Comparison of ENCODE assay signal across 22 mouse cellular contexts in the genomic region with DNA sequence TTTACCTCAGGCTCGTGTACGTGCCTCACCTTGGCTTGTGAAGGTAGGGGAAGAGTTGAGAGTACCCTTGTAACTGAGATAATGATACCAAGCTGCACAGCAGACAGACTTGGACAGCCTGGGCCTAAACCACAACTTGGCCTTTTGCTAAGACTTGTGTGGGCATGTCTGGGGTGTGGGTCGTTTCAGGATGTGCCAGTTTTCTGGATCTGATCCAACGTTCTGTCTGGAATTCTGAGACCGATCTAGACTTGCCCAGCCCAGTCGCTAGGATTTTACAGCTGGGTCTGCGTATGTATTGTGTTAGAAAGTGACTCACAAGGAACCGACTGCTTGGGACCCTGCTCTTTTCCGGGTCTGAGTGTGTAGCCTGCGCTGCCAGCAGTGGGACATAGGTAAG. TPM values are rescaled to one million over a fixed set of nuclear protein-coding genes. Genes with fewer than 3 reads are reported as not detected.
DNase-seq lines count a peak whose midpoint lies in the region; ATAC-seq and TF ChIP-seq lines count a peak whose summit lies in the region.
"Had no signal": no experiment of that assay in that cellular context is flagged by ENCODE, and none has a peak within 500 bp of the region (broad histone marks: within the 10 kb centered on the region; RNA-seq: fewer than 3 reads in every experiment).

No protein-coding gene starts in this region.

- no peak for DNase-seq in kidney, postnatal 0 days (ENCODE audit: low spot score)
- DNase-seq in kidney, postnatal 14 days, result no peak
- no peak for DNase-seq in liver, embryonic 11.5 days (ENCODE audit: low spot score)
- DNase-seq in kidney, adult 2 months, result no peak
- DNase-seq: adrenal gland, adult 8-10 months; B cell, adult 2 months; cerebellum, adult 9-11 months; kidney, adult 18-20 months; kidney, postnatal 25 days; layer of hippocampus, adult 9-11 months; left cerebral cortex, postnatal 4 days; right cerebral cortex, postnatal 4 days; thymus, postnatal 36 days had no signal

- no peaks in the 10 kb centered on the region for H3K27me3 ChIP-seq in kidney, postnatal 0 days (ENCODE audit: insufficient read depth, low read length)
- no peaks in the 10 kb centered on the region for H3K27me3 ChIP-seq in ES-Bruce4 (ENCODE audit: control insufficient read depth, insufficient read depth, low read length, poor library complexity, severe bottlenecking)
- H3K27me3 ChIP-seq in myocyte (ENCODE audit: control insufficient read depth, insufficient read depth, insufficient read length), result no peaks in the 10 kb centered on the region
- no peaks in the 10 kb centered on the region for H3K27me3 ChIP-seq in liver, embryonic 11.5 days (replicated peaks; ENCODE audit: control insufficient read depth, insufficient read depth, low read length)
- H3K27me3 ChIP-seq in kidney, adult 2 months (replicated peaks; ENCODE audit: control insufficient read depth, insufficient read depth, low read length), result no peaks in the 10 kb centered on the region
- H3K27me3 ChIP-seq: embryonic facial prominence, embryonic 12.5 days; lung, embryonic 15.5 days had no signal

- ATAC-seq in kidney, postnatal 0 days (replicated peaks; ENCODE audit: low FRiP score, low read depth), result no peak
- ATAC-seq in liver, embryonic 11.5 days (replicated peaks; ENCODE audit: low FRiP score), result no peak
- ATAC-seq: hindbrain, postnatal 0 days had no signal

- H3ac ChIP-seq in myocyte (ENCODE audit: control insufficient read depth, insufficient read length), result no peak overlapping the region

- no peaks in the 10 kb centered on the region for H3K9me3 ChIP-seq in kidney, postnatal 0 days (replicated peaks; ENCODE audit: low read length)
- no peaks in the 10 kb centered on the region for H3K9me3 ChIP-seq in ES-Bruce4 (replicated peaks; ENCODE audit: control insufficient read depth, insufficient read depth, low read length, poor library complexity, severe bottlenecking)
- no peaks in the 10 kb centered on the region for H3K9me3 ChIP-seq in liver, embryonic 11.5 days (ENCODE audit: control insufficient read depth, low read length)
- H3K9me3 ChIP-seq: embryonic facial prominence, embryonic 12.5 days; forebrain, embryonic 10.5 days; lung, embryonic 15.5 days had no signal

- no peak overlapping the region for H3K4me3 ChIP-seq in kidney, postnatal 0 days (replicated peaks; ENCODE audit: low read depth, low read length)
- H3K4me3 ChIP-seq in ES-Bruce4 (ENCODE audit: low read depth, low read length), result no peak overlapping the region
- H3K4me3 ChIP-seq in brown adipose tissue, adult 24 weeks (ENCODE audit: insufficient read depth, low read depth, low read length), result no peak overlapping the region
- H3K4me3 ChIP-seq in myocyte, result no peak overlapping the region
- no peak overlapping the region for H3K4me3 ChIP-seq in liver, embryonic 11.5 days (ENCODE audit: low read depth, low read length)
- H3K4me3 ChIP-seq in kidney, adult 2 months (ENCODE audit: insufficient read depth, low read depth, low read length), result no peak overlapping the region
- H3K4me3 ChIP-seq: embryonic facial prominence, embryonic 12.5 days; forebrain, embryonic 10.5 days; left cerebral cortex, adult 2 months; lung, embryonic 15.5 days had no signal

- H3K9ac ChIP-seq in kidney, postnatal 0 days (ENCODE audit: low read depth, low read length), result no peak overlapping the region
- H3K9ac ChIP-seq in ES-Bruce4 (ENCODE audit: low read depth, poor library complexity, severe bottlenecking), result no peak overlapping the region
- H3K9ac ChIP-seq in liver, embryonic 11.5 days (ENCODE audit: low read depth, low read length), result no peak overlapping the region
- H3K9ac ChIP-seq: embryonic facial prominence, embryonic 12.5 days; liver, embryonic 14.5 days; lung, embryonic 15.5 days had no signal

- no peak for TF ChIP-seq CTCF in kidney, postnatal 0 days (IDR thresholded peaks at IDR 0.05; ENCODE audit: low read depth)
- no peak for TF ChIP-seq CTCF in ES-Bruce4 (IDR thresholded peaks at IDR 0.05; ENCODE audit: low read depth, low read length)
- TF ChIP-seq CTCF in kidney, adult 2 months (conservative IDR thresholded peaks at IDR 0.05; ENCODE audit: insufficient read depth, insufficient read length, low read depth, low read length), result no peak

- no peak for TF ChIP-seq EP300 in ES-Bruce4 (IDR thresholded peaks at IDR 0.05; ENCODE audit: insufficient read depth, low read depth, low read length)

- H3K79me2 ChIP-seq in myocyte (ENCODE audit: control insufficient read depth, insufficient read depth), result peaks cover 47% of the 10 kb centered on the region

- H3K4me2 ChIP-seq in kidney, postnatal 0 days (ENCODE audit: low read length), result no peak overlapping the region
- peak overlapping the region; percentile 3 for H3K4me2 ChIP-seq in myocyte (ENCODE audit: low read depth)
- H3K4me2 ChIP-seq in liver, embryonic 11.5 days, result no peak overlapping the region
- H3K4me2 ChIP-seq: embryonic facial prominence, embryonic 12.5 days; lung, embryonic 15.5 days had no signal

- 88% methylated on average over 10 of the region's 10 CpGs for WGBS in kidney, postnatal 0 days
- 87% methylated on average over 10 of the region's 10 CpGs for WGBS in liver, embryonic 11.5 days
- 76% methylated on average over 10 of the region's 10 CpGs for WGBS in kidney, adult 2 months

- H3K4me1 ChIP-seq in kidney, postnatal 0 days (replicated peaks; ENCODE audit: insufficient read depth, low read length), result no peaks in the 10 kb centered on the region
- peaks cover 2% of the 10 kb centered on the region for H3K4me1 ChIP-seq in ES-Bruce4 (ENCODE audit: control insufficient read depth, insufficient read depth, low read length)
- H3K4me1 ChIP-seq in brown adipose tissue, adult 24 weeks (ENCODE audit: control insufficient read depth, insufficient read depth, insufficient read length, low read length), result peaks cover 43% of the 10 kb centered on the region
- peaks cover 14% of the 10 kb centered on the region for H3K4me1 ChIP-seq in liver, embryonic 11.5 days (replicated peaks; ENCODE audit: control insufficient read depth, insufficient read depth, low read length)
- H3K4me1 ChIP-seq in kidney, adult 2 months (ENCODE audit: control insufficient read depth, insufficient read depth, low read length), result peaks cover 10% of the 10 kb centered on the region; the same call in 1 of the 2 replicates

- H3K36me3 ChIP-seq in kidney, postnatal 0 days (ENCODE audit: insufficient read depth, low read length), result peaks cover 41% of the 10 kb centered on the region
- peaks cover 9% of the 10 kb centered on the region for H3K36me3 ChIP-seq in ES-Bruce4 (ENCODE audit: control insufficient read depth, insufficient read depth, low read length, poor library complexity, severe bottlenecking)
- peaks cover 13% of the 10 kb centered on the region for H3K36me3 ChIP-seq in myocyte (ENCODE audit: control insufficient read depth, insufficient read depth)
- H3K36me3 ChIP-seq in liver, embryonic 11.5 days (ENCODE audit: control insufficient read depth, insufficient read depth, low read length), result peaks cover 21% of the 10 kb centered on the region
- H3K36me3 ChIP-seq in kidney, adult 2 months (ENCODE audit: control insufficient read depth, insufficient read depth, low read length), result no peaks in the 10 kb centered on the region

- H3K27ac ChIP-seq in kidney, postnatal 0 days, result 0 out of 2 replicates have a peak overlapping the region, but pooled peaks have one; percentile 31
- H3K27ac ChIP-seq in ES-Bruce4 (ENCODE audit: insufficient read depth, low read length), result 0 out of 2 replicates have a peak overlapping the region, but pooled peaks have one; percentile 11
- H3K27ac ChIP-seq in brown adipose tissue, adult 24 weeks (replicated peaks; ENCODE audit: low read depth, low read length), result 0 out of 2 replicates have a peak overlapping the region, but pooled peaks have one; percentile 71
- no peak overlapping the region for H3K27ac ChIP-seq in liver, embryonic 11.5 days (ENCODE audit: low read depth, low read length)
- H3K27ac ChIP-seq in kidney, adult 2 months (ENCODE audit: insufficient read depth, low read depth, low read length), result no peak overlapping the region
- H3K27ac ChIP-seq: embryonic facial prominence, embryonic 12.5 days; forebrain, embryonic 10.5 days; hindbrain, postnatal 0 days; left cerebral cortex, adult 2 months; liver, embryonic 14.5 days; lung, embryonic 15.5 days had no signal

- TF ChIP-seq POLR2A in ES-Bruce4 (IDR thresholded peaks at IDR 0.05; ENCODE audit: insufficient read depth, low read length), result no peak
- TF ChIP-seq POLR2A in myocyte (IDR thresholded peaks at IDR 0.05; ENCODE audit: insufficient read length, low read depth), result no peak
- no peak for TF ChIP-seq POLR2A in kidney, adult 2 months (IDR thresholded peaks at IDR 0.05; ENCODE audit: low read depth, low read length)

TF ChIP-seq in myocyte, 11 proteins besides CTCF, POLR2A, EP300 and RAD21:
- no peak for TF ChIP-seq TCF12 (IDR thresholded peaks at IDR 0.05; ENCODE audit: insufficient read depth, poor library complexity, severe bottlenecking)
- TF ChIP-seq USF1 (IDR thresholded peaks at IDR 0.05; ENCODE audit: low read depth), result no peak
- no peak for TF ChIP-seq REST (IDR thresholded peaks at IDR 0.05; ENCODE audit: insufficient read depth, insufficient read length)
- TF ChIP-seq CEBPB (IDR thresholded peaks at IDR 0.05; ENCODE audit: insufficient read depth, poor library complexity, severe bottlenecking), result no peak
- TF ChIP-seq SRF (IDR thresholded peaks at IDR 0.05; ENCODE audit: control insufficient read depth, insufficient read length, low read depth), result no peak
- TF ChIP-seq POLR2AphosphoS2 (IDR thresholded peaks at IDR 0.05; ENCODE audit: insufficient read length, low read depth), result no peak

RNA-seq across cellular contexts. Expression of gene Plcg1, which starts 16.0 kb away (rescaled TPM):
- polyA plus RNA-seq in kidney, postnatal 0 days (2015; fragmentation: Nextera tagmentation; extraction: Ambion mirVana), result 31.6 and 32.5 TPM in 2 replicates
- polyA plus RNA-seq in ES-Bruce4 (2011; ENCODE audit: insufficient read depth, insufficient read length, low read depth, missing spikeins) (76.8 and 82.1 TPM in 2 replicates), myocyte (2012; fragmentation: generic; extraction: Trizol) (36.6 TPM)
- 18.2 TPM in 2 replicates for polyA plus RNA-seq in brown adipose tissue, adult 24 weeks (2012; ENCODE audit: insufficient read depth, insufficient read length, missing spikeins)
- 22.3 and 27.2 TPM in 2 replicates for polyA plus RNA-seq in liver, embryonic 11.5 days (2014; fragmentation: Nextera tagmentation; extraction: Ambion mirVana)
- 33.1 and 38.2 TPM in 2 replicates for polyA plus RNA-seq in kidney, adult 2 months (2012; rRNA removed)

Comparison
In these comparisons a context has a peak if more than half of its experiments do, and no peak if none do; other contexts are left out.
1. H3K27ac ChIP-seq: peak in kidney, postnatal 0 days (single experiment), ES-Bruce4 (single experiment) and brown adipose tissue, adult 24 weeks (single experiment); none in liver, embryonic 11.5 days (single experiment) and kidney, adult 2 months (single experiment).